In the genomic region with DNA sequence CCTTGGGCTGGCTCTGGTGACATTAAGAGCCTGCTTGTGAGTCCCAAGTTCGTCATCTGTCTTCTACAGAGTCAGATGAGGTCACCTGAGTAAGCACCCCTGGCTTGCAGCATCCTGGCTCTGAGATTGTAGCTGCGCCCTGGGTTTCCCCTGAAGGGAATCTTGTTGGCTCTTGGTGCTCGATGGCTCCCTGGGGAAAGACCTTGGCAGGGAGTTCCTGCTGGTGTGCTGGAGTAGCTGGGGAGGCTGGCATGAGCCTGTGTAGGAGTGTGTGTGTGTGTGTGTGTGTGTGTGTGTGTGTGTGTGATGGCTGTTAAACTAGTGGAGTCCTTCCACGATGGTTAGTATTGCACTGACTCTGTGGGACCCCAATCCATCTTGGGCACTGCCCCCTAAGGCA, we compare ENCODE assay signal across 10 mouse cellular contexts.
DNase-seq lines count a peak whose midpoint lies in the region; ATAC-seq and TF ChIP-seq lines count a peak whose summit lies in the region.
"Had no signal": no experiment of that assay in that cellular context is flagged by ENCODE, and none has a peak within 500 bp of the region (broad histone marks: within the 10 kb centered on the region; RNA-seq: fewer than 3 reads in every experiment).

No protein-coding gene starts in this region.

- H3K27me3 ChIP-seq in Patski = no peaks in the 10 kb centered on the region

- intact Hi-C loops in left cerebral cortex, postnatal 4 days (cut with DNase I) = no loop called here

- no peak for ATAC-seq in Patski

- no peak for TF ChIP-seq CTCF in Patski (IDR thresholded peaks at IDR 0.05)

- POLR2A ChIA-PET in Patski (lab: Charles Lee) = no interaction called here

- CTCF ChIA-PET in Patski (lab: Charles Lee) = no interaction called here

- DNase-seq in left cerebral cortex, postnatal 4 days = peak; percentile 13
- DNase-seq in left cerebral cortex, adult 11 months (ENCODE audit: low spot score) = no peak
- DNase-seq in Patski (ENCODE audit: low read depth, low spot score) = peak; percentile 54
- peak; percentile 85 for DNase-seq in adrenal gland, postnatal 14 days
- DNase-seq in kidney, postnatal 25 days = peak; percentile 25 to 68
- DNase-seq in spleen, postnatal 4 days (ENCODE audit: low spot score in 2 of 2) = no peak
- DNase-seq in lung, postnatal 10 days = no peak
- DNase-seq: cerebellum, adult 18-20 months; embryo, embryonic 11 days; lung, postnatal 14 days had no signal

- in situ Hi-C loops in Patski (cut with MboI; ENCODE audit: low pct_unique_long_range_greater_than_20kb) = no loop called here

Comparison
In these comparisons a context has a peak if more than half of its experiments do, and no peak if none do; other contexts are left out.
1. DNase-seq: peak in left cerebral cortex, postnatal 4 days (single experiment), Patski (single experiment), adrenal gland, postnatal 14 days (single experiment) and kidney, postnatal 25 days (2 of 2); none in left cerebral cortex, adult 11 months (single experiment), spleen, postnatal 4 days (0 of 2) and lung, postnatal 10 days (single experiment).